Mouse (Mus musculus): ENCODE results near the gene Ccdc81.

The Ccdc81 gene

DNA sequence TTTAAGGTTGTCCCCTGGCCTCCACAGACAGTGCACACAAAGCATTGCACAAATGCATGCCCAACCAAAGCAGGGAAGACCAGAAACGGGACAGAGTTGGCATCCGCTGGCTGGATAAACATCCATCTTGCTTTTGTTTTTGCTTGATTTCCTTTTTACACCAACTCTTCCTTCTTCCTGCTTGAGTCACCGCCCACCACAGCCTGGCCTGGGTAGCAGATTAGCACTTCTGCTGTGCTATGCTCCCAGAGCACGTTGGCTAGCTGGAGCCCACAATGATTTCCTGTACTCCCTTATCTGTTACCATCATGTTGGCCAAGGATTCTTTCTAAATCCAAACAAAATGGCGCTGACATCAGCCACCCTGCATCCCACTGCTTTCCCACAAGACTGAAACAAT, 36.2 kb downstream of the Ccdc81 start:
- CTCF ChIA-PET = no interaction called here

DNA sequence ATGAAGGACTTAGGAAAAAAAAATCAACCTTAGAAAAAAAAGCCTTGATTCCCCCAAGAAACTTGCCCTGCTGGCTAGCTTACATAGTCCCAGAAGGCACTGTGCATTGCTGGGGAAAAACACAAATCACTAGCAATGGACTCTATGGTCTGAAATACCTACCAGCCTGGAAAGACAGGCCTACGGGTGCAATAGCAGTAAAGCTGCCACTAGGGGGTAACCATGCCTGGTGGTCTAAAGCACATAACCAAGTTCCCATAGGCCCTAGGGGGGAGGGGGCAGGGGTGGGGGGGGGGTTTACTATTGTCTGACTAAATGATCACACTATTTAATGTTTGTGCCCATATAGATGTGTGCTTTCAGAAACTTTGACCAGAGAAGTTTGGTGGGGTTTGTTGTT, 38.7 kb downstream of the Ccdc81 start:
- CTCF ChIA-PET = no interaction called here

DNA sequence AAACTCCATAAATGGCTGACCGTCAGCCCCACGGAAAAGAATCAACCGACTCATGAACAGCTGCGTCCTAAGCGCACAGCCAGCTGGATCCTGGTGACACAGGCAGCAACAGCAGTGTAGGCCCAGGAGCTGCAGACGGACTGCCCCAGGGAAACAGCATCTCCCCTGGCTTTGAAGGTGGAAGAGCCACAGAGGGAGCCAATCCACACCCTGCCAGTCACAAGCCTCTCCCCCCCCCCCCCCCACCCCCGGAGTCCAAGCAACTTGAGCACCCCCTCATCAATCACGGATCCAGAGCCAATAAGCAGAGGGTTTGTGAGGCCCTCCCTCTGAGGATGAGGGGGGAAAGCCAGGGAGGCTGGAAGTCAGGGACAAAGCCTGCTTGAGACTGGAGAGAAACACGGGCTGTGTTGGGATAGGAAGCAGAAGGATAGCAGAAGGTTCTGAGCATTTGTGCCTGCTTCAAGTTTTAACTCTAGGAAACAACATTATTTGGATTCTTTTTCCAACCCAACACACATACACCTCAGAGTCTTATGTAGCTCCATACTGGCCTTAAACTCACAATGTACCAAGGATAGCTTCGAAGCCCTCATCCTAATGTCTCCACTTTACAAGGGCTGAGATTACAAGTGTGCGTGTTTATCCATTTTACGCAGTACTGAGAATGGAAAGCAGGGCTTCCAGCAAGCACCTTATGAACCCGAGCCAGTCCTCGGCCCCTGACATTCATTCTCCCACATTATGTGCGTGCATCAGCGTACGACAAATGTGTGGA, 46.8 kb downstream of the Ccdc81 start:
- CTCF ChIA-PET = no interaction called here

DNA sequence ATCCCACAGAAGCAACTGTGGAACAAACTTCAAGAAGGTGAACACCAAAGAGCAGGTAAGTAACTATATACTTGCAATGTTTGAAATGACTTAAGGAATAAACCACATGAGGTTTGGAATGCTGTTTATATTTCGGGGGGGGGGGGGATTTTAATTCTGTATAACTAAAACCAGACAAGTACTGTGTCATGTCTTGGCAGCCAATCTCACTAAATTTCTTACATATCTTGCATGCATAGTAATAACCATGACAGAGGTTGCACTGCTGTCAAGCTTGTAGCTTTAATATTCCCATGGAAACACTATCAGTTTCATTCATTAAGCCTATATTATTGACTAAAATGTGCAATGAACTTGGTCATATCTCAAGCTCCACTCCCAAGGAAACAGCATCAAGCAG, 48.2 kb downstream of the Ccdc81 start:
- CTCF ChIA-PET = no interaction called here

DNA sequence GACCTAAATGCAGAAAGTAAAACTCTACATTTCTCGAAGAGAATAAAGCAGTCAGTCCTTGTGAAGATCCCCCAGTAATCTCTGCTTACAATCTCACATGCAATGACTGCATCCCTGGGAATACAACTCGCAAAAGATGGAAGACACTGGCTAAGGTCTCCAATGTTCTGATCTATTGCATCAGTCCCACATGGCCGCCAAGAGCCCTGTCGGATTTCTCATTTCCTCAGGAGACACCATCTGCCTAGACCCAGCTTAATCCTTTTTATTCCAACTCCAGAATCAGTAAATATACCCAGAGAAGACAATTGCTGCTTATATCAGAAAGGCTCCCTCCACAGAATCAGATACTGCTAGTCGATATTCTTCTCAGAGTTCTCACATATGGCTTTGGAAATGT, 50.3 kb downstream of the Ccdc81 start:
- CTCF ChIA-PET = no interaction called here

DNA sequence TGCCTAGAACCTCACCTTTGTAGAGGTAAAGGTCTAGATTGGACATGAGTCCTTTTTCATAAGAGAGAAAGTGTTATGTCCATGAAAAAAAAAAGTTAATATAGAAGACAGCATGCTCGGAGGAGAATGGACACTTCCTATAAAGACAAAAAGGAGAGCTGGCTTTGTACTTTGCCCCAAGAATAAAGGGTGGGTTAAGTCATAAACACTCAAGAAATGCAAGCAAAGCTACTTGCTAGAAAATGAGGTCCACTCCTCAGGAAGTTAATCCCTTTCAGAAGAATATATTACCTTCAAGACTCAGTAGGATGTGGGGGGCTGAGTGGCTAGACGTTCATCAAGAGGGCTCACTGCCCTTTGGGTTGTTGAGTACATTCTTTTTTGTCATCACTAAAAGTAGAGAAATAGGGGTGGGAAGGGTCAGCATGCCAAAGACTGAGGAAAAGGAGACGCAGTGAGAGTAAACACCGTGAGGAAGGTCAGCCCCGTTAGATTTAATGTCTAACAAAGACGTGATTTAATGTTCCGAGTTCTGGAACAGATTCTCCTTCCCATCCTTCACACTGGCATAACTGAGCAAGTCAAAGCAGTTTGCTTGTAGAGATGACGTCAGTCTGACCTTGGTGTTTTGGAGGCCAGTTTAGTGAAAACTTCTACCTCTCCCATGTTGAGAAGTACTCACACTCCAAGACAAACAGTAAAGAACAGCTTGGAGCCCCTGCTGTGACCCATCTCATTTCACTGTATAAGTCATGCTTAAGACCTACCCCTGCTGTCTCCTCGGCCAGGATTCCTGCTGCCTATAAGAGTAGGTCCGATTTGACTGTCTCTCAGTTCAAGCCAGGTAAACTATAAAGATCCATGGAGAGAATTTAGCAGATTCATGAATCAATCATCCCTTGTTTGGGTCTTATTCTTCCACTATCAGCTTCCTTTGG, 51.0 kb downstream of the Ccdc81 start:
- CTCF ChIA-PET = no interaction called here

DNA sequence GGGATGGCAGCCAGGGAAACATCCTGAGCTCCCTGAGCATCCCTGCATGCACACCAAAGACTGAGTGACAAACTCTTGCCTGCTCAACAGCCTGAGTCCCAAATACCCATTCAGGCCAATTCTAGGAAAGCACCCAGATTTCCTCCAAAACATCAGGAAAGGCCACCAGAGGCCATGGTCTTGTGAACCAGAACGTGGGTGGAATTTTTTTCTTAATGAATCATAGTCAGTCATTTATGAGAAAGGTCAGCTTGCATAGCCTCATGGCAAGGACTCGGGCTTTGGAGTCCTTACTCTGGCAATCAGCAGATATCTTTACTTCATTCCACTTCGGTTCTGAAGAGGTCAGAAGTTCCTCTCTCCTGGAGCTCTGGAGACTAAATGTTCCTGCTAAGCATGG, 52.9 kb downstream of the Ccdc81 start:
- CTCF ChIA-PET = no interaction called here

DNA sequence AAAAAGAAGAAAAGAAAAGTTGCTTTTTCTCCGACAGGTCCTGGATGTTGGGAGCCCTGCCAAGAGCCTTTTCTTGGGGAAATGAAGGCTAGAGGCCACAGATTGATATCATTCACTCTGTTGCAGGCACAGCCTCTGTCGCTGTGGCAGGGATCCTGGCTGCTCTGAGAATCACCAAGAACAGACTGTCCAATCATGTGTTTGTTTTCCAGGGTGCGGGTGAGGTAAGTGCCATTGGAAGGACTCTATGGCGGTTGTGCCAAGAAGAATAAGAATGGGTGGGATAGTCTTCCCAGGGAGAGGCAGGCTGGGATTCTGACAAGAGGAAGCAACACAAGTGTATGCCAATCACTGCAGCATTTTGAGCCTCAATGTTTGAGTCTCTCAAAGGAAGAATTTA, 57.8 kb downstream of the Ccdc81 start:
- CTCF ChIA-PET = no interaction called here

DNA sequence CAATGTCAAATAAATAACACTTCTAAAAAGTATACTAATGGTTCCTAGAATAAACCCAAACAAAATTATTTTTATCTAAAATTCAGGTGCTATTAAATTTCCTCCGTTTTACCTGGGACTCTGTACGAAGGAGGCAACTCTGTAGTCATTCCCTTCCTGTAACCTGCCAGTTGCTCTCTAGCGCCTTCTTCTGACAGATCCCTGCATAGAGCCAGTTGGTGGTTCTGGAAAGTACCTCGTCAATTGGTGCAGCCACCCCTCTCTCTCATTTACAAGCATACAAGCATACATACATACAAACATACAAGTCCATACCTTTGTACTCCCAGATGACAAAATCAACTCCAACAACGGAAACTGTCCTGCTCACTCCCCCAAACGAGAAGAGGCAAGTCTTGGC, 59.9 kb downstream of the Ccdc81 start:
- CTCF ChIA-PET = no interaction called here

DNA sequence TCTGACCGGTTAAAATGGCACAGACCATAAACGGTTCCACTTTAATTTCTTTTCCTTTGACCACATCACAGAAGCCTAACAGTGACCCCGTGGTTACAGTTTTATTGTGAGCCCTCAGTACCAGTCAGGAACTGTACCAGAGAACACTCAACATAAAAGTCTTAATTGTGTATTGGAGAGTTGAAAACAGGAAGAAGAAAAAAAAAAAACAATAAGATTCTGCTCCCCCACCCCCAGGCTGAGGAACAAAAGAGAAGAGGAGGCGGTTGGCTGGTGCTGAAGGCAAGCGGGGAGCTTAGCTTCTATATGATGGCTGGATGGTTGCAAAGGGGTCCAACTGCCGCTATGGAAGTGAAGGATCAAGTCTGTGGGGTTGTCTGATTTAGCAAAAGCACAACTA, 60.3 kb downstream of the Ccdc81 start:
- CTCF ChIA-PET = interaction anchor here (0.5 kb wide), 1 partner anchor 66 kb away, joined by 4 read pairs; no protein-coding TSS in a partner anchor

DNA sequence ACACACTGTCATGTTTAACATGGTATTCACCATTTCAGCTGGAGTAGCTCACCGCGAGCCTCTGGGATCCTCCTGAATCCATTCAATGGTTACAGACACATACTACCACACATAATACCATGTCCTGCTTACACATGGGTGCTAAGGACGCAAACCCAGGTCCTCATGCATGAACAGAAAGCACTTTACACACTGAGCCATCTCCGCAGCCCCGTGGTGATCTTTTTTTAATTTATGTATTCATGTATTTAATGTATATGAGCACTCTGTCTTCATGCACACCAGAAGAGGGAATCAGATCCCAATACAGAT, 61.1 kb downstream of the Ccdc81 start:
- CTCF ChIA-PET = interaction anchor here (0.6 kb wide), 1 partner anchor 556 kb away, joined by 4 read pairs; no protein-coding TSS in a partner anchor

DNA sequence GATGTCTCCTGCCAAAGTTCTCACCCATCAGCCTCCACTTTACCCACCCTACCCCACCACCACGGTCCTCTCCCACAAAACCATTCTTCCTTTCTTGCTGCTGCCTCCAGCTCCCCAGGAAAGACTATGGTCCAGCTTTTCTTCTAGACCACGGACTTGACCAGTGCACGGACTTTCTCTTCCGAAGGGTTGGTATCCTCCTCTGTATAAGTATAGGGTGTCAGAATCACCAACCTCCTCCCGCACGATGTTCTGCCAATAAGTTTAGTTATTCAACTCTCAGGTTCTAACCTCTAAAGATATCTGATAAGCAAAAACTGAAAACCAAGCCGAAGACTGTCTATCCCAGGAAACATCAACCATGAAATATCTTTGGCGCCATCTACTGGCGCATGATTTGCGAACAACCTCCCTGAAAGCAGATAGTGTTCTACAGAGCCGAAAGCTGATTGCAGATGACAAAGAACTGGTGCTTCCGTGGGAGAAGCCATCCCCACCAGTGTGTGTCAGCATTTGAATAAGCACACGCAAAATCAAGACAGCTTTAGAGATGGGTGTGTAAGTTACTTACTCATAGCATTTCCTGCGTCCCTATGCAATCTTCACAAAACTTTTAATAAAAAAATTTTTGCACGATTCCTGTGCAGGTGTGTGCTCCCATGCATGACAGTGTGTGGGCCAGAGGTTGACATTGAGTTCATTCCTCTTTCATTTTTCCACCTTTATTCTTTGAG, 61.6 kb downstream of the Ccdc81 start:
- CTCF ChIA-PET = interaction anchor here (0.6 kb wide), 2 partner anchors 13 to 557 kb away, joined by 3 to 4 read pairs; no protein-coding TSS in a partner anchor

DNA sequence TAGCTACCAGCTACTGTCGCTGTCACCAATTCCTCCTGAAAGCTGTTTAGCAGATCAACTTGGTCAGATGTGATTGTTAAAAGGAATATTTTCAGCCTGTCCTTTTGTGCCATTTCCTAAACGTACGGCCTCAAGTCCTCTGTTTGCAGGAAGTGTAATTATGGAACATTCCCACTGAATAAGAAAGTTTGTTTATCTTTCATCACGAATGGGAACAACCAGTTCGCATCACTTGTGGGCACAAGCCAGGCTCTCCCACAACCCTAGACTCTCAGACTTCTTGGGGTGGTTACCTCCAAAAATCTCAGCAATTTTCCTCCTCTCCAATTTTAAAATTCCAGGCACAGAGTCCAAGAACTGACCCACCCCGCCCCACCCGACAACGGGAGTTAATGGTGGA, 63.7 kb downstream of the Ccdc81 start:
- CTCF ChIA-PET = interaction anchor here (0.5 to 0.6 kb wide), 3 partner anchors 28 to 394 kb away, joined by 6 to 10 read pairs (median 7); no protein-coding TSS in a partner anchor

DNA sequence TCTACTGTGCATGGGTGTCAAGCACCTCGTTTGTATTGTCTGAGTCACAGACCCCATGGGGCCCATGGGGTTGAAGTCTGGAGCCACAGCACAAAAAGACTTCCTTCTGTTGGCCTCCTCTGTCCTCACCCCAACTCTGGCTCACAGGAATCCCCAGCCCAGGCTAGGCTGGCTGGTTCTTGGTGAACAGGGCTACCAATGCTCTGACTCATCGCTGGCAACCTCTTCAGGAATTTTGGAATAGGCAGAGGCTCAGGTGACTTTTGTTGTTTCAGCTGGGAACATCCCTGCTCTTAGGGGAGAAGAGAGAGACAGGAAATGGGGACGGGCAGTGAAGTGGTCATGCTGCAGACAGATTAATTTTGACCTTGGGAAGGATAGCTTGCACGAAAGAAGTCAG, 65.6 kb downstream of the Ccdc81 start:
- CTCF ChIA-PET = no interaction called here

DNA sequence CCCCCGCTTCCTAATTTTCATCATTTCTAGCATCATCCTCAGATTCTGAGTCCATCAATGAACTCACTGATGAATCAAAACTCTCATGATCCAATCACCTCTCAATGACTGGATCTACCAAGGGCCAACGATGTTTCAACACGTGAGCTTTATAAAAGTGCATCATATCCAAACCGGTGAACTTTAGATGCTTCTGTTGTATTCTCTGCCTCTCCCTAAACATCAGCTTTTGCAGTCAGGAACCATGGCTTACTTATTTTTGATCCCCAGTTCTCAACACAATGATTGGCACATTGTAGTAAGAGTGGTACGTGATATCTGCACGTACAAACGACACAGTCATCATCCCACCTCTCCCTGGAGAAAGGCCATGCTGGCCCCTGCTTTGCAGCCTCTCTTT, 66.8 kb downstream of the Ccdc81 start:
- CTCF ChIA-PET = no interaction called here

DNA sequence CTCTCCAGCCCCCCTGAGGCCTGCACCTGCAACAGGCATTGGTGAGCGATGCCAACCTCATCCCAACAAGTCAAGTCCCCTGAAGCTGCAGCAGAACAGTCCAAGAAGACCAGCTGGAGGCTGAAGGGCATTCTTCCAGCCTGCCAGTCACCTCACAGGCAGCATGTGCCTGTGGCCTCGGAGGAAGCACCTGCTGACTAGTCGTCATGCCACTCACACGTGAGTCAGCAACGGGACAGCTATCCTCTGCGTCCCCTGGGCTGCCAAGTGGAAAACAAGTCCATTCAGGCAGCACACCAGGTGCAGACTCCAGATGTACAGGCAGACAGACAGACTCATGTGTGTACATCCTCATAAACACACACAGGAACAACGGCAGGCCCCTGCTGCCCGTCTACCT, 67.9 kb downstream of the Ccdc81 start:
- CTCF ChIA-PET = no interaction called here

DNA sequence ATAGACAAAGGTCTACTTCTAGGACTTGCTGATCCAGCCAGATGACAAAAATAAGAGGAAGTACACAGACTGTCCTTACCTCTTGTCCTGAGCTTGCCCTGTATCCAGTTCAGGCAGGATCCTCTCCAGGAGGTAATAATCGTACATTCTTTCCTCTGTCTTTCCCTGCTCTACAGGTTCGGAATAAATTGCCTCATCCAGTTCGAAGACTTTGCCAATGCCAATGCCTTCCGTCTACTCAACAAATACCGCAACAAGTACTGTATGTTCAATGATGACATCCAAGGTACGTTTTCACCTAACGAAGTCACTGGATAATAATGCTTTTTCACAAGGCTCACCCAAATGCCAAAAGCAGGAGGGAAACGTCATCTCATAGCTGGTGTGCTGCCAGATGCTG, 69.9 kb downstream of the Ccdc81 start:
- CTCF ChIA-PET = interaction anchor here (0.6 kb wide), 1 partner anchor 60 kb away, joined by 3 read pairs; no protein-coding TSS in a partner anchor

DNA sequence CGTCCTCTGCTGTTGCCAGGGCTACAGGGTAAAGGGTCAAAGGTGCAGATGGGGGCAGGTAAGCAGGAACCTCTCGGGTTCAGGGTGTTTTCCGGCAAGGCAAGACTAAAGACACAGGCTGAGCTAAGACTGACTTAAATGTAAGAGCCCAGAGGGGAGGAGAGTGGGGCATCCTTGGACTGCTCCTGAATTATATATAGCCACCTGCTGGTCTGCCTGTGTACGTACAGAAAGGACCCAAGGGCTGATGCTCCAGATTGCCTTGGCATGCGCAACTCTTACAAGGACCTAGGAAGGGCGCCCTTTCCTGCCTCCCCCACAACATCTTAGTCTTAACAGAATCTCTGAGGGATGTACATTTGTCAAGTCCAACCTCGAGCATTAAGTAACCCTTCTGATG, 74.2 kb downstream of the Ccdc81 start:
- CTCF ChIA-PET = no interaction called here

DNA sequence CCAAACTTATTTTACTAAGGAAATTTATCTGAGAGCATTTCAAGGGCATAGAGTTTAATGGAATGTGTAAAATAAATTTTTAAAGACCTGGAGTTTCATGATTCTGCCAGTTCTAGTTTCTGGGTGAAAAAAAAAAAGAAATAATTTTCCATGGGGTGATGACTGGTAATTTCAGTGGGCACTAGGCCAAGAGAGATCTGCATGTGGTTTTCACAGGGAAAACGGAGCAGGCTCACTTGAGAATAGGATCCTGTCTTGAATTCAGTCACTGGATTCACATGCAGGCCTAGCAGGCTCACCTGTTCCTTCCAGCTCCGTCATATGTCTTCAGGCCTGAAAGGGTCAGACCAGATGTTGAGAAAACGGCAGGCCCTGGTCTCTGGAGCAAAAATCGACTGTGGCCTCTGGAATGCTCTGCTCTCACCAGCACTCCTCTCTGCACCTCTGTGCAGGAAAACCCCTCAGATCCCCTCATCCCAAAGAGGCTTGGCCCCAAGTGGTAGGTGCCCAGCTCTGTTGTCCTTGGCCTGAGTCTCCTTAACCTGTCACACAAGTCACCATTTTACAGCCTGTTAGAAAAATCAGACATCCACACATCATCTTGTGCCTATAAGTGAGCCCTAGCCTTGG, 74.9 kb downstream of the Ccdc81 start:
- CTCF ChIA-PET = interaction anchor here (0.7 kb wide), 2 partner anchors 13 to 1881 kb away, joined by 3 read pairs; no protein-coding TSS in a partner anchor

All from spleen, embryonic (tissue).